Mouse (Mus musculus) kidney, embryonic 15.5 days (tissue): Measurements from ENCODE around the gene Dcdc2c. TPM values are rescaled to one million over a fixed set of nuclear protein-coding genes. Genes with fewer than 3 reads are reported as not detected.

ENCODE experiments used
- ATAC-seq: fragments of 200-750 bp; cut with Nextera tagmentation; replicated peaks from 2 replicates; pipeline ENCODE4 v1.8.0; 2017; ENCODE audit warnings: moderate TSS enrichment; ENCODE audit not compliant: low FRiP score
- H3K27ac ChIP-seq: fragments of 300-500 bp; sonication (generic); 2 replicates; pipeline ENCODE4 v1.5.1; 2015; ENCODE audit warnings: mild to moderate bottlenecking, inconsistent platforms
- H3K27me3 ChIP-seq: fragments of 300-500 bp; sonication (generic); 2 replicates; pipeline ENCODE4 v1.6.1; 2015; ENCODE audit warnings: inconsistent platforms
- H3K36me3 ChIP-seq: fragments of 300-500 bp; sonication (generic); 2 replicates; pipeline ENCODE4 v1.6.1; 2015; ENCODE audit warnings: inconsistent platforms
- H3K4me1 ChIP-seq: fragments of 300-500 bp; sonication (generic); 2 replicates; pipeline ENCODE4 v1.6.1; 2015; ENCODE audit warnings: inconsistent platforms
- H3K4me2 ChIP-seq: fragments of 300-500 bp; sonication (generic); 2 replicates; pipeline ENCODE4 v1.6.1; 2015; ENCODE audit warnings: moderate library complexity, mild to moderate bottlenecking, inconsistent platforms
- H3K4me3 ChIP-seq: fragments of 300-500 bp; sonication (generic); replicated peaks from 2 replicates; pipeline ENCODE4 v1.5.1; 2015; ENCODE audit warnings: mild to moderate bottlenecking, inconsistent platforms
- H3K9ac ChIP-seq: fragments of 300-500 bp; sonication (generic); 2 replicates; pipeline ENCODE4 v1.6.1; 2015; ENCODE audit warnings: mild to moderate bottlenecking, inconsistent platforms
- H3K9me3 ChIP-seq: fragments of 300-500 bp; sonication (generic); replicated peaks from 2 replicates; pipeline ENCODE4 v1.6.1; 2016; ENCODE audit warnings: inconsistent platforms
- WGBS: fragments of 180-500 bp; shearing (Covaris S2); methylation state at CpG from one replicate; pipeline ENCODE4 v1.1.7; 2015; ENCODE audit warnings: mixed read lengths; 5-methylcytosine and 5-hydroxymethylcytosine counted together
- polyA plus RNA-seq: library from polyadenylated mRNA; unstranded; fragments of >200 nt; fragmentation: Nextera tagmentation; extraction: Ambion mirVana; gene quantifications from 2 replicates; pipeline ENCODE4 v1.2.1, GENCODE M21; 2015

Dcdc2c gene
- polyA plus RNA-seq, 1 experiment from 2014 or later = not detected

DNA sequence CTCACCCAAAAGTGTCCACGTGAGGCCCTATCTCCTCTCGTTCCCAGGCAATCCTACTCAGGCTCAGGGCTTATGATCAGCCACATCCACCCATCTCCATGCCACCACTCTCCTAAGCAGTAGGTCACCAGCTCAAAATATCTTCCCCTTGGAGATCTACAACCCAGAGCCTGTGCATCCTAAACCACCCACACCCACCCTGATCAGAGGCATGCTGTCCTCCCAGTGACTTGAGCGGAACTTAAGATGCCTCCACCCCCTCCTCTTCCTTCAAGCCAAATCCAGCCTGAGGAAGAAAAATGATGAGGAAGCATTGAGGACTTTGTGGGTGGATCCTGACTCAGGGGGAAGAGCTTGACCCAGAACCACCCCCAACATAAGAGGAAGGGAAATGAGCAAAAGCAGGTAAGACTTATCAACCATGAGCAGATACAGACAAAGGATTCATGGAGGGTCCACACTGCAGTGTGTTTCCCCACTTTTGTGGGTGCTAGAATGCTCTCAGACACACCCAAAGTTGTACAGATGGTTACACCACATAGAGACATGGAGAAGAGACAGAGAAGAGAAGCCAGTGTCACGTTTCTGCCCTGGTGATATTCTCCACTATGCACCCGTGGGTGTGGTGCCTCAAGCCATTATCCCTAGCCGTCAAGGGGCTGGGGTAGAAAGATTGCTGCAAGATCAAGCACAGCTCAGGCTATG is 23.3 kb upstream of the Dcdc2c start:
- WGBS = 65% methylated on average over 6 of the region's 6 CpGs
- H3K9me3 ChIP-seq = no peaks in the 10 kb centered on the region
- no peaks in the 10 kb centered on the region for H3K36me3 ChIP-seq
- H3K27me3 ChIP-seq = no peaks in the 10 kb centered on the region
- H3K4me3 ChIP-seq = no peak overlapping the region
- H3K9ac ChIP-seq = no peak overlapping the region
- no peak overlapping the region for H3K4me2 ChIP-seq
- ATAC-seq = no peak
- H3K4me1 ChIP-seq = no peaks in the 10 kb centered on the region
- H3K27ac ChIP-seq = no peak overlapping the region

DNA sequence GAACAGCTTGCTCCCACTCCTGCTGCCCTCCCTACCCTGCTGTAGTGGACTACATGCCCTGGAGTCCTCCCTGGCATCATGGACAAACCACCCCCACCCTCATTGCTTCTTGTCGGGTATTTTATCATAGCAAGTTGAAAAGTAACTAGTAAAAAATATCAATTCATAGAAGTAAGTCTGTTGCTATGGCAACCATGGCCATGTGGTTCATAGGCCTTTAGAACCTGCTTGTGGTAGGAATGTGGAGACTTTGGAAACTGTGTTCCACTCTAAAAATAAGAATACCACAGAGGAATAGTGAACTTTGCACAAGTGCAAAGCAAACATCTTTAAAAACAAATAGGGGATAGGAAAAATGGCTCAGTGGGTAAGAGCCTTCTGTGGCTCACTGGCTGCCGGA is 20.0 kb upstream of the Dcdc2c start:
- no peaks in the 10 kb centered on the region for H3K27me3 ChIP-seq
- no peak overlapping the region for H3K9ac ChIP-seq
- ATAC-seq = no peak
- no peak overlapping the region for H3K4me3 ChIP-seq
- H3K4me1 ChIP-seq = no peaks in the 10 kb centered on the region
- no peaks in the 10 kb centered on the region for H3K36me3 ChIP-seq
- no peak overlapping the region for H3K27ac ChIP-seq
- 85% methylated on average over 2 of the region's 2 CpGs for WGBS
- no peak overlapping the region for H3K4me2 ChIP-seq
- no peaks in the 10 kb centered on the region for H3K9me3 ChIP-seq

DNA sequence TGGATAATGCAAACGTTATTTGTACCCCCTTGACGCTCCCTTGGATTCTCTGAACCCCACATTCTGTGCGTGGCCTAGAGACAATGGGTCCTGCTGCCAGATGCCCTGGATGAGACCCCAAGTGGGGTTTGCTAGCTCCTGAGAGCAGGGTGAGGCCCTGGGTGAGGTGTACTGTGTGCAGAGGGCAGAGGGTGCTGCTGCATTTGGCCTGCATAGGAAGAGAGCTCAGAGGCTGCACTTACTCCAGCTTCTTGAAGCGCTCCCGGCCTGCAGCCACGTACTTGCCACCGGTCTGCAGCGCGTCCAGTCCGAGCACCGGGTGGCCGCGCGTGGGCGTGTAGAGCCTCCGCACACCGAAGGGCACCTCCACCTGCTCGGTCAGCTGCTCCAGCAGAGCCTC is 424 bp downstream of the Dcdc2c start:
- no peaks in the 10 kb centered on the region for H3K9me3 ChIP-seq
- peak overlapping the region; percentile 50 for H3K4me2 ChIP-seq
- H3K9ac ChIP-seq = no peak overlapping the region
- H3K27me3 ChIP-seq = no peaks in the 10 kb centered on the region
- H3K4me3 ChIP-seq = peak overlapping the region; percentile 14
- peak; percentile 64; the same call in 1 of the 2 replicates for ATAC-seq
- 61% methylated on average over 18 of the region's 18 CpGs for WGBS
- H3K36me3 ChIP-seq = no peaks in the 10 kb centered on the region
- H3K27ac ChIP-seq = no peak overlapping the region
- peaks cover 7% of the 10 kb centered on the region; the same call in 1 of the 2 replicates for H3K4me1 ChIP-seq

DNA sequence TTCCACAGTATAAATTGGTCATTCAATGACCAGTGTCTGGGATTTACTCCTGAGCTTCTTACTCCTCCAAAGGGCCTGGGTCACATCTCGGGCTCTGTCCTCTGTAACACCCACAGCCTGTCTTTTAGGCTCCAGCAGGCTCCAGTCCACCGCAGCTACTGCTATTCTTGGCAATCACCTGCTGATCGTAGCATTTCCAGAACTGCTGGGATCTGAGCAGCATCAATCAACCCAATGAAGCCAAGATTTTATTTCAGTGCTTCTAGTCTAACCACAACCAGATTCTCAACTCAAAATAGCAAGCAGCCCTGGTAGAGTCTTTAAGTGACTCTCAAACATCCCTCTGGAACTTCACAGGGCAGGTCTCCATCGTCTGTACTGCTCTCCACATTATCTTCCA is 3.3 kb downstream of the Dcdc2c start:
- peaks cover 7% of the 10 kb centered on the region; the same call in 1 of the 2 replicates for H3K4me1 ChIP-seq
- no peak overlapping the region for H3K4me3 ChIP-seq
- no peaks in the 10 kb centered on the region for H3K36me3 ChIP-seq
- no peak for ATAC-seq
- no peak overlapping the region for H3K27ac ChIP-seq
- H3K9ac ChIP-seq = no peak overlapping the region
- no peaks in the 10 kb centered on the region for H3K9me3 ChIP-seq
- no peaks in the 10 kb centered on the region for H3K27me3 ChIP-seq
- 46% methylated on average over 4 of the region's 4 CpGs for WGBS
- H3K4me2 ChIP-seq = no peak overlapping the region

DNA sequence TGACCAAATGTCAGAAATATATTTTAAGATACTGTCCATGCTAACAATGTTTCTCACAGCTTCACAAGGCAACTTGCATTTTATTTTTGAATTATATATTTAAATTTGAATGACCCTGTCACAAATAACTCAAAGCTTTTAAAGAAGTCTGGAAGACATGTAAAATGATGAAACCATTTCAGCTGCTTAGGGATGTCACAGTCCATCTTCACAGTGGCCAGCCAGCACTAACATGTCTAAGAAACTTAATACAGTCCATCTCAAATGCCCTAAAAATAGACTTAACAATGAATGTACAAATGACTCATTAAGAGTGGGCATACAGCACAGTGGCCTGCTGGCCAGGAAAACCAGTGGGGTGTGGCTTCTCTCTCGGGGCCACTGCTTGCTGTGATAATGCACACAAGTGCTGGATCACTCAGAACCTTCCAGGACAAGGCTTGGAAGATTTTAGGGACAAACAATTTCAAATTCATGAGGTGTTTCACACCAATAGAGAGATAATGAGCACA is 37.9 kb downstream of the Dcdc2c start:
- Histone ChIP-seq H3K9ac (no peak overlapping the region), H3K4me2 (no peak overlapping the region), H3K36me3 (no peaks in the 10 kb centered on the region), H3K27me3 (no peaks in the 10 kb centered on the region), H3K4me1 (no peaks in the 10 kb centered on the region), H3K4me3 (no peak overlapping the region), H3K27ac (no peak overlapping the region), H3K9me3 (no peaks in the 10 kb centered on the region)
- 42% methylated on average over 1 of the region's 1 CpGs for WGBS
- ATAC-seq = no peak

DNA sequence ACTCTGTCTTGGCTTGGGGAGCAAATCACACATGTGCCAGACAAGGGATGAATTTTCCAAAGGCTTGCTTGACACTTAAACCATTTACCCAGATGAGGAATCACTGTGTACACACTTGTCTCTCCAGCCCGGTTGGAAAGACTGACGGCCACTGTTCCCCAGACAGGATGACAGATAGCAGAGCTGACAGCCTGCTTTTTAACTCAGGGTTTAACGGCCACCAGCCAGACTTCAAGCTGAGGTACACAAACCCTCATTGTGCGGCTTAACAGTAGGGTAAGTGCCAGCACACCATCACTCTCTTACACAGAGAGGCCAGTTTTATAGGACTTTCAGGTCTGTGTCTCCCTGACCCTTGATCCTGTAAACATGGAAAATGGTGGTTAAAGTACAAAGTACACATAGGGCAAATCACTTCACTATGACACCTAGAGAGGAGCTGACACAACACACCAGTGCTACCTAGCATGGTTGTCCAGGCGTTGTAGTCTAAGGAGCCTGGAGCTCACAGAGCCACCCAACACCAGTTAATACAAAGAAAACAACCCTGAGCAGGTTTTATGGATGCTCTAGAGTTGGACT is 42.4 kb downstream of the Dcdc2c start:
- 28% methylated on average over 5 of the region's 5 CpGs for WGBS
- H3K9ac ChIP-seq = no peak overlapping the region
- no peaks in the 10 kb centered on the region for H3K27me3 ChIP-seq
- no peak overlapping the region for H3K27ac ChIP-seq
- no peaks in the 10 kb centered on the region for H3K9me3 ChIP-seq
- H3K4me1 ChIP-seq = no peaks in the 10 kb centered on the region
- ATAC-seq = no peak
- H3K4me2 ChIP-seq = no peak overlapping the region
- H3K36me3 ChIP-seq = no peaks in the 10 kb centered on the region
- H3K4me3 ChIP-seq = no peak overlapping the region

DNA sequence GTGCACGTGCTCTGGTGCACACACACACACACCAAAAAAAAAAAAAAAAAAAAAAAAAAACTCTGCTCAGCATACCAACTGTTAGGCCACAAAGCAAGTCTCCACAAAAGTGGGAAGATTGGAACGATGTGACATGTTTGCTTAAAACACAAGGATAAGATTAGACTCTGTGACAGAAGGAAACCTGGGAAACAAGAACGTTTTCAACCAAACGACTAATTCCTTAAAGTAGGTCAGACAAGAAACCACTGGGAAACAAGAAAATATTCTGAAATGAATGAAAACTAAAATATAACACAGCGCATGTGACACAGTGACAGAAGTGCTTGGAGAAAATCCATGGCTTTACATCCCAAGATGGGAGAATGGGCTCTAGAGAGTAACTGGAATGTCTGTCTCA is 57.9 kb downstream of the Dcdc2c start:
- Histone ChIP-seq H3K4me1 (no peaks in the 10 kb centered on the region), H3K9ac (no peak overlapping the region), H3K27me3 (no peaks in the 10 kb centered on the region), H3K36me3 (no peaks in the 10 kb centered on the region), H3K9me3 (no peaks in the 10 kb centered on the region), H3K4me2 (no peak overlapping the region), H3K4me3 (no peak overlapping the region), H3K27ac (no peak overlapping the region)
- WGBS = 90% methylated on average over 5 of the region's 5 CpGs
- ATAC-seq = no peak

DNA sequence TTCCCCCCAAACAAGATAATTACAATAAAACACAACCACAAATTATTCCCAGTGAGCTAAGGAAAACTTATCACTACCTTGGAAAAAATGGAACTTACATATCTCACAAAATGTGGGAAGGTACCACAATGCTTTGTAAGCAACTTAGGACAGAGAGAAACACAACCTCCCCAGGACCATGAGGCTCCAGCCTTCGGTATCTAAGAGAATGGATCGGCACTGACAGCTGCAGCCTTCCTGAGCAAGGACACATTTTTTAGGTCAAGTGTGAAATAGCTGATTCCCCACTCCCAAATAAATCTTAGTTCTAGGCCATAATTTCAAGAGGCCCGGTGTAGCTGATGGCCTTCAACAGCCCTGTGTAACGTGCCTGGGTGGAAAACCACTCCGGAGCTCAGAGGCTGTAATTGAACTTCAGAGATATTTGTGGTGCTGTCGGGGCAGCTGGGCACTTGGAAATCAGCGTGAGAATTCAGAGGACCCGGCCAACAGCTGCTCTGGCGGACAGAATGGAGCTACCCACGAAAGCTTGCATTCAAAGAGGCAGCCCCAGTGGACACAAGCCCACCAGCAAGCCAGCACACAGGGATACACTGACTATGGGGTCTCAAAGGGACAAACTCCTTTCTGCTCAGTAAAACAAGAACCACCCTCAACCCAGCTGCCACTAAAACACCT is 69.6 kb downstream of the Dcdc2c start:
- no peaks in the 10 kb centered on the region for H3K36me3 ChIP-seq
- 52% methylated on average over 10 of the region's 10 CpGs for WGBS
- H3K9me3 ChIP-seq = no peaks in the 10 kb centered on the region
- no peaks in the 10 kb centered on the region for H3K4me1 ChIP-seq
- no peak overlapping the region for H3K4me3 ChIP-seq
- H3K27me3 ChIP-seq = no peaks in the 10 kb centered on the region
- no peak for ATAC-seq
- H3K27ac ChIP-seq = no peak overlapping the region
- H3K4me2 ChIP-seq = no peak overlapping the region
- H3K9ac ChIP-seq = no peak overlapping the region

DNA sequence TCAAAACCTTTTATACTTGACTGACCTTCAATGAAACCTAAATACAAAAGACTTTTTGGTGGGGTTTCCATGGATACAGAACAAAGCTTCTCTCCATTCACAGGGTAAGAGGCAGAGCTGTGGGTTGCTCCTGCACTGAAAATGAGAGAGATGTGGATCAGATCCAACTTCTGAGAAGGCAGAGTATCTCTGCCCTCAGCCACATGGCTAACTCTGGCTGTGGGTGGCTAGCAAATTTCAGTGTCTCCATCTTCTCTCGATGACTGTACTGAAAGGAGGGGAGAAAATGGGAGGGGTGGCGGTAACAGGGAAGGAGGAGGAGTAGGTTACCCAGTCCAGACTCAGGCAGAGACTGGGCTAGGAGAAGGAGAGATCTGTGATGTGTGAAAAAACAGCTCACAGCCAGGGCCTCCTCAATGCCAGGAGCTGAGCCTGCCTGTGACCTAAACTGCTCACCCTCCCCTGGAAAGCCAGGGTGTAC is 91.2 kb downstream of the Dcdc2c start:
- Histone ChIP-seq H3K27ac (no peak overlapping the region), H3K9me3 (no peaks in the 10 kb centered on the region), H3K36me3 (no peaks in the 10 kb centered on the region), H3K4me1 (no peaks in the 10 kb centered on the region), H3K4me3 (no peak overlapping the region), H3K27me3 (no peaks in the 10 kb centered on the region), H3K9ac (no peak overlapping the region), H3K4me2 (no peak overlapping the region)
- no peak for ATAC-seq
- WGBS = 70% methylated on average over 2 of the region's 2 CpGs

DNA sequence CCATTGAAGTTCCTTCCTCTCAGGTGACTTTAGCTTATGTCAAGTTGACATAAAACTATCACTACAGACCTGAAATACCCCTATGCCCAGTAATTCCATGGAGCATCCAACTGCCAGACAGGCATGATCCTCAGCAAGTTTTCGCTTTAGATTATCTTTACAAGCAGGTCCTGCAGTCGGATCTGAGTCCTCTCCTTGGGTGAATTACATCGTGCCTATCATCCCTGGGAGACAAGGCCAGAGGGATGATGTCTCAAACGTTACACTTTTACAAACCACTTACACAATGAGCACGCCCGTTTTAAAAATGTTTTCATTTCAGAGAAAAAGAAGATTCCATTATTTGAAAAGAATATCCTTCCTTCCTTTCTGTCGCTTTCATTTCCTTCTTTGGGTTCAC is 91.7 kb downstream of the Dcdc2c start:
- H3K9ac ChIP-seq = no peak overlapping the region
- WGBS = 76% methylated on average over 7 of the region's 7 CpGs
- H3K27ac ChIP-seq = no peak overlapping the region
- no peaks in the 10 kb centered on the region for H3K4me1 ChIP-seq
- no peak overlapping the region for H3K4me3 ChIP-seq
- no peaks in the 10 kb centered on the region for H3K9me3 ChIP-seq
- ATAC-seq = no peak
- H3K36me3 ChIP-seq = no peaks in the 10 kb centered on the region
- H3K27me3 ChIP-seq = no peaks in the 10 kb centered on the region
- no peak overlapping the region for H3K4me2 ChIP-seq

DNA sequence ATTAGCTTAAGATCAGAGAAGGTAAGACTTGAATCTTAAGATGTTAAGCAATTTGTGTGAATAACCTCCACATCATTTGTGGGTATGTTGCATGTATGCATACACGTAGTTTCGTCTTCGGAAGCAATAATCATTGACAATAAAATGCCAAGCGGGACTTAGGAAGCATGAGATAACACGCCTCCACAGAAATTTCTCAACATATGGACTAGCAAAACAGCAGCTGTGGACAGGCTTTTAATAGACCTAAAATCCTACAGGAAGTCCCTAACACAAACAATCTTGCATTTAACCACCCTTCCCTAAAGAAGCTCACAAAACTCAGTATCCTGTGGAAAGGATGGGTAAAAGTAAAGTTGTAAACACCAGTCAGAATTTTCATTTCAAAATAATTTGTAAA is 93.4 kb downstream of the Dcdc2c start:
- Histone ChIP-seq H3K4me2 (no peak overlapping the region), H3K27ac (no peak overlapping the region), H3K4me1 (no peaks in the 10 kb centered on the region), H3K9me3 (no peaks in the 10 kb centered on the region), H3K4me3 (no peak overlapping the region), H3K36me3 (no peaks in the 10 kb centered on the region), H3K9ac (no peak overlapping the region), H3K27me3 (no peaks in the 10 kb centered on the region)
- 94% methylated on average over 5 of the region's 5 CpGs for WGBS
- ATAC-seq = no peak

DNA sequence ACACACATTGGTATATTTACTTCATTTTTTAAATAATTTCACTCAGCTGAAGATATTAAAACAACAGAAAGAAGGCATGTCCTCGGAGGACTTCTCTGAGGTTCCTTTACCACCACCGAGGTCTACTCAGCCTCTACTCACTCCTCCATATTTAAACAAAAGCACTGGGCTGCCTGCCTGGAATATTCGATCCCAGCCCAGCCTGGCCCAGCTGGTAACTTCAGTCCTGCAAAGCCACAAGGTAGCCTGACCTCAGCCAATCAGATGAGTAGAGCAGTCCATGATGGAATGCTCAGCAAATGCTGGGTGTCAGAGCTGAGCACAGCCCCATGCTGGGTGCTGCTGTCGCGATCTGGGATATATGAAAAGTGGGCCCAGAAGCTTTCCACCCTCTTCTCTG is 115.7 kb downstream of the Dcdc2c start:
- no peaks in the 10 kb centered on the region for H3K27me3 ChIP-seq
- no peak for ATAC-seq
- H3K9ac ChIP-seq = no peak overlapping the region
- H3K4me1 ChIP-seq = peaks cover 6% of the 10 kb centered on the region; the same call in 1 of the 2 replicates
- 75% methylated on average over 5 of the region's 5 CpGs for WGBS
- no peaks in the 10 kb centered on the region for H3K36me3 ChIP-seq
- no peak overlapping the region for H3K4me2 ChIP-seq
- no peak overlapping the region for H3K27ac ChIP-seq
- no peak overlapping the region for H3K4me3 ChIP-seq
- no peaks in the 10 kb centered on the region; the same call in 1 of the 2 replicates for H3K9me3 ChIP-seq
